Mouse (Mus musculus) ES-Bruce4 (cell line): ENCODE data around the gene Card10.
"Not testable (repeated sequence)": the region's sequence is repeated elsewhere in the genome, so short reads cannot be mapped to it uniquely, and the experiment has no call there.

Experiments
- CTCF ChIP-seq: IDR thresholded peaks from one replicate; pipeline ENCODE4 v1.8.1; 2011; ENCODE audit warnings: low read depth, low read length
- EP300 ChIP-seq: IDR thresholded peaks from 2 replicates; pipeline ENCODE4 v1.6.1; 2011; ENCODE audit warnings: low read depth, low read length; ENCODE audit not compliant: insufficient read depth

DNA sequence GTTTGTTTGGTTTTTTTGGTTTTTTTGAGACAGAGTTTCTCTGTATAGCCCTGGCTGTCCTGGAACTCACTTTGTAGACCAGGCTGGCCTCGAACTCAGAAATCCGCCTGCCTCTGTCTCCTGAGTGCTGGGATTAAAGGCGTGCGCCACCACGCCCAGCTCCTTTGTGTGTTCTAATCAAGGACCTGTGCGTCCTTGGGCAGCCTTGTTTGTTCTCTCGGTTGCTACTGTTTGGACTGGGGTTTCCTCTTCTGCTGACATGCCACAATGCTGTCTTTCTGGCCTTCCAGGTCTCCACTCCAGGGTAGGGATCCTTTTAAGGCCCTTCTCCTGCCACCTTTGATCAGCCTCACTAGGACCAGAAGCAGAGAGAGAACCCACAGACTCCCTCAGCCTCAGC, 44.0 kb upstream of the Card10 start:
- TF ChIP-seq CTCF, EP300: not testable (repeated sequence)
